Mouse (Mus musculus): Measurements from ENCODE around the gene Olfr656.

Gene Olfr656

GRCm38 (mm10) chr7:104613655-104614054 is at the start of gene Olfr656:
Gene Olfr656 (plus strand): TSS chr7:104613955.
- in situ Hi-C loops (cut with MboI, MseI) = no loop called here

- in situ Hi-C loops (cut with MboI, MseI) = no loop called here
Observed at GRCm38 (mm10) chr7:104577014-104577413, 36.7 kb upstream of the Olfr656 start, which contains the start of gene Olfr653. Gene Olfr653 (plus strand): TSS chr7:104577314.

GRCm38 (mm10) chr7:104580846-104581245 is 32.9 kb upstream of the Olfr656 start:
- in situ Hi-C loops (cut with MboI, MseI) = no loop called here

GRCm38 (mm10) chr7:104581429-104581828 is 32.3 kb upstream of the Olfr656 start:
- in situ Hi-C loops (cut with MboI, MseI) = no loop called here

- in situ Hi-C loops (cut with MboI, MseI) = no loop called here
Observed at GRCm38 (mm10) chr7:104586725-104587124, 27.0 kb upstream of the Olfr656 start, which contains the start of gene Olfr654. Gene Olfr654 (plus strand): TSS chr7:104587025.

GRCm38 (mm10) chr7:104588274-104588673 is 25.5 kb upstream of the Olfr656 start:
- in situ Hi-C loops (cut with MboI, MseI) = no loop called here

- in situ Hi-C loops (cut with MboI, MseI) = loop anchor here (5.0 to 10.0 kb wide), 2 partner anchors 229 to 417 kb away; partner anchors contain the start of gene Olfr648
Observed at GRCm38 (mm10) chr7:104601679-104602078, 12.1 kb upstream of the Olfr656 start, which contains the start of gene Olfr655. Gene Olfr655 (minus strand): TSS chr7:104601779.

GRCm38 (mm10) chr7:104603173-104603572 is 10.6 kb upstream of the Olfr656 start:
- in situ Hi-C loops (cut with MboI, MseI) = loop anchor here (5.0 to 10.0 kb wide), 2 partner anchors 231 to 418 kb away; partner anchors contain the start of gene Olfr648

- in situ Hi-C loops (cut with MboI, MseI) = loop anchor here (5.0 to 10.0 kb wide), 3 partner anchors 157 to 420 kb away; partner anchors contain the start of gene Olfr648
Observed at GRCm38 (mm10) chr7:104604727-104605126, 9.0 kb upstream of the Olfr656 start.

GRCm38 (mm10) chr7:104624494-104624893 is 10.7 kb downstream of the Olfr656 start, which contains the start of gene Olfr657:
Gene Olfr657 (plus strand): TSS chr7:104624794.
- in situ Hi-C loops (cut with MboI, MseI) = no loop called here

- in situ Hi-C loops (cut with MboI, MseI) = no loop called here
Observed at GRCm38 (mm10) chr7:104646841-104647482, 33.2 kb downstream of the Olfr656 start, which contains the start of gene Olfr658. Gene Olfr658 (minus strand): TSS chr7:104647305.

GRCm38 (mm10) chr7:104666453-104666852 is 52.7 kb downstream of the Olfr656 start, which contains the start of gene Olfr659:
Gene Olfr659 (plus strand): TSS chr7:104666753.
- in situ Hi-C loops (cut with MboI, MseI) = no loop called here

Data from T-helper 1 cell (primary cell).